Mouse (Mus musculus): ENCODE data around the gene Enho. TPM values are rescaled to one million over a fixed set of nuclear protein-coding genes. Genes with fewer than 3 reads are reported as not detected.

The Enho gene
- total and polyA plus RNA-seq, 3 experiments = 0.17 to 0.59 TPM; not detected in 1

DNA sequence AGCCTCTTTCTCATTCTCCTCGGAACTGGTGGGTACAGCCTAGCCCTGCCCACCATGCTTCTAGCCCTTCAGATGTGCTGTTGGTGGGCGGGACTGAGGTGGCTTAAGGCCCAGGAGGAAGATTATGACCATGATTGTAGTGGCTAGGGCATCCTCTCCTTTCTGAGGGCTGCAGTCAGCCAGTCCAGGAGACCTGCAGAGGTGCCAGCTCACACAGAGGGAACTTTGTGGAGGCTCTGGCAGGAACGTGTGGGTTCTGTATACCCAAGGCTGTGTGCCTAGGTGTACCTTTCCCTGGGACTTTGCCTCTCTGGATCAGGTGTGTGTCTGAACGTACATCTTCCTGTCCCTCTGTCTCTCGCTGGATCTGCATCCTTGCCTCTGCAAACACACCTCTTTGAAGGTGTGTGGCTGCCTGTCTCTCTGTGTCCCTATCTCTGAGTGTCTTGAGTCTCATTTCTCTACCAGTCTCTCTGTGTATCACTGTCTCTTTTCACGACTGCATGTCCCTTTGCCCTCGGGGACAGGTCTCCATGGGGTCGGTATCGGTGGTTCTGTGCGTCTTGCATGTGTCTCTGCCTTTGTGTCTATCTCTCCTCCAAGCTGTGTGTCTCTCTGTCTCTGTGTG is 796 bp downstream of the Enho start:
- in situ Hi-C loops (cut with MboI; ENCODE audit: low pct_ligation_motif_present, low pct_unique_long_range_greater_than_20kb, low sequenced_read_pairs) = no loop called here
- Histone ChIP-seq H3K9me3 (replicated peaks; ENCODE audit: low read length) (peaks cover 21% of the 10 kb centered on the region), H3K9ac (ENCODE audit: insufficient read depth, low read depth) (peak overlapping the region; percentile 55; the same call in 1 of the 2 replicates), H3K4me2 (ENCODE audit: insufficient read depth, low read depth, poor library complexity, severe bottlenecking) (peak overlapping the region; percentile 84), H3K36me3 (replicated peaks in 1 of 2; ENCODE audit: control insufficient read depth in 1 of 2, insufficient read depth in 1 of 2, low read length in 1 of 2) (no peaks in the 10 kb centered on the region), H3K27ac (ENCODE audit: insufficient read depth, low read depth) (no peak overlapping the region), H3K27me3 (replicated peaks) (peaks cover 61% of the 10 kb centered on the region), H3K4me3 (replicated peaks in 1 of 3; ENCODE audit: low read depth in 2 of 3, low read length in 2 of 3, poor library complexity in 1 of 3) (peak overlapping the region in 1 of 3 experiments; percentile 44), H3K4me1 (ENCODE audit: control insufficient read depth in 1 of 2, insufficient read depth in 2 of 2) (peaks cover 5 to 18% of the 10 kb centered on the region in 2 experiments; a peak in 3 of 4 replicates), H3K79me2 (replicated peaks; ENCODE audit: control insufficient read depth, extremely low read depth, insufficient read depth, poor library complexity, severe bottlenecking) (no peaks in the 10 kb centered on the region)
- no peak for DNase-seq (ENCODE audit: extremely low read depth)
- TF ChIP-seq MXI1 (IDR thresholded peaks at IDR 0.05; ENCODE audit: low read depth, low read length) (no peak), CHD2 (IDR thresholded peaks at IDR 0.05; ENCODE audit: low read length) (no peak), ZKSCAN1 (IDR thresholded peaks at IDR 0.05; ENCODE audit: borderline replicate concordance, low read depth, low read length) (no peak), POLR2A (IDR thresholded peaks at IDR 0.05; ENCODE audit: low read depth, low read length) (no peak), MAFK (IDR thresholded peaks at IDR 0.05; ENCODE audit: insufficient replicate concordance, low read length) (no peak), MYC (IDR thresholded peaks at IDR 0.05; ENCODE audit: low read depth, low read length) (no peak), MAZ (IDR thresholded peaks at IDR 0.05; ENCODE audit: low read depth, low read length) (no peak), ZC3H11A (IDR thresholded peaks at IDR 0.05; ENCODE audit: low read depth, low read length) (no peak), USF1 (IDR thresholded peaks at IDR 0.05; ENCODE audit: low read depth, low read length) (no peak), E2F4 (IDR thresholded peaks at IDR 0.05; ENCODE audit: insufficient replicate concordance, low read depth, low read length) (no peak), NELFE (IDR thresholded peaks at IDR 0.05; ENCODE audit: low read depth, low read length) (no peak), ZMIZ1 (IDR thresholded peaks at IDR 0.05; ENCODE audit: low read depth, low read length) (no peak), USF2 (conservative IDR thresholded peaks at IDR 0.05; ENCODE audit: low read depth, low read length) (no peak), TBP (conservative IDR thresholded peaks at IDR 0.05; ENCODE audit: low read depth, low read length) (no peak), RCOR1 (conservative IDR thresholded peaks at IDR 0.05; ENCODE audit: low read depth, low read length) (no peak)
- dilution Hi-C loops (cut with MboI; ENCODE audit: extremely low pct_ligation_motif_present, extremely low pct_unique_long_range_greater_than_20kb, low sequenced_read_pairs) = no loop called here

DNA sequence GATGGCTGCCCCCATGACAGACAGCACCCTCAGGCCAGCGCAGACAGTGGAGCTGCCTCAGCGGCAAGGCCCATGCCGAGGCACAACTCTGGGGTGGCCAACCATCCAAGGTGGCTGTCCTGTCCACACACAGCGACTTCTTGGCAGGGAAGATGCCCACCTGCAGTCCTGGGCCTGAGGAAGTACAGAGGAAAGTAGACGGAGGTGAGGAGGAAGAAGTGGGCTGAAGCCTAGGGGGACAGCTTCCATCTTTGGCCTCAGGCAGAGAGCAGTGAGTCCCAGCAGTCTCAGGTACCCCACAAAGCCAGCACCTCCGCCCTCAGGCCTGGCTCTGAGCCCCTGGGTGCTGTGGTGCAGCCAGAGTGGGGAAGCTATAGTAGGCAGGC is 1.3 kb downstream of the Enho start:
- H3K27me3 ChIP-seq (replicated peaks) = peaks cover 62% of the 10 kb centered on the region
- H3K4me2 ChIP-seq (ENCODE audit: insufficient read depth, low read depth, poor library complexity, severe bottlenecking) = no peak overlapping the region
- no peak for DNase-seq (ENCODE audit: extremely low read depth)
- no peaks in the 10 kb centered on the region for H3K79me2 ChIP-seq (replicated peaks; ENCODE audit: control insufficient read depth, extremely low read depth, insufficient read depth, poor library complexity, severe bottlenecking)
- no peaks in the 10 kb centered on the region for H3K36me3 ChIP-seq (replicated peaks in 1 of 2; ENCODE audit: control insufficient read depth in 1 of 2, insufficient read depth in 1 of 2, low read length in 1 of 2)
- dilution Hi-C loops (cut with MboI; ENCODE audit: extremely low pct_ligation_motif_present, extremely low pct_unique_long_range_greater_than_20kb, low sequenced_read_pairs) (no loop called here), in situ Hi-C loops (cut with MboI; ENCODE audit: low pct_ligation_motif_present, low pct_unique_long_range_greater_than_20kb, low sequenced_read_pairs) (no loop called here)
- no peak overlapping the region for H3K4me3 ChIP-seq (replicated peaks in 1 of 3; ENCODE audit: low read depth in 2 of 3, low read length in 2 of 3, poor library complexity in 1 of 3)
- no peak overlapping the region for H3K27ac ChIP-seq (ENCODE audit: insufficient read depth, low read depth)
- H3K9me3 ChIP-seq (replicated peaks; ENCODE audit: low read length) = peaks cover 19% of the 10 kb centered on the region
- TF ChIP-seq IRF4 (IDR thresholded peaks at IDR 0.05; ENCODE audit: low read depth, low read length) = no peak
- no peak for TF ChIP-seq CTCF (conservative IDR thresholded peaks at IDR 0.05 in 1 of 2, IDR thresholded peaks at IDR 0.05 in 1 of 2; ENCODE audit: low read depth in 2 of 2, low read length in 2 of 2)
- no peak for TF ChIP-seq JUN (IDR thresholded peaks at IDR 0.05; ENCODE audit: insufficient read depth, low read depth, low read length)
- no peak for TF ChIP-seq ETS1 (conservative IDR thresholded peaks at IDR 0.05; ENCODE audit: low read depth, low read length)
- no peak for TF ChIP-seq E2F4 (IDR thresholded peaks at IDR 0.05; ENCODE audit: insufficient replicate concordance, low read depth, low read length)
- TF ChIP-seq USF1 (IDR thresholded peaks at IDR 0.05; ENCODE audit: low read depth, low read length) = no peak
- TF ChIP-seq NRF1 (IDR thresholded peaks at IDR 0.05; ENCODE audit: low read depth, low read length) = no peak
- TF ChIP-seq NELFE (IDR thresholded peaks at IDR 0.05; ENCODE audit: low read depth, low read length) = no peak
- TF ChIP-seq USF2 (conservative IDR thresholded peaks at IDR 0.05; ENCODE audit: low read depth, low read length) = no peak
- no peak for TF ChIP-seq MXI1 (IDR thresholded peaks at IDR 0.05; ENCODE audit: low read depth, low read length)
- no peak for TF ChIP-seq MYC (IDR thresholded peaks at IDR 0.05; ENCODE audit: low read depth, low read length)
- no peak for TF ChIP-seq ZKSCAN1 (IDR thresholded peaks at IDR 0.05; ENCODE audit: borderline replicate concordance, low read depth, low read length)
- H3K9ac ChIP-seq (ENCODE audit: insufficient read depth, low read depth) = no peak overlapping the region
- peaks cover 5 to 18% of the 10 kb centered on the region in 2 experiments; a peak in 3 of 4 replicates for H3K4me1 ChIP-seq (ENCODE audit: control insufficient read depth in 1 of 2, insufficient read depth in 2 of 2)
